Mouse (Mus musculus): ENCODE measurements around the gene 1700028P14Rik.

Gene 1700028P14Rik

GRCm38 (mm10) chr19:23609724-23610123, 42.9 kb downstream of the 1700028P14Rik start:
- no peak for DNase-seq (ENCODE audit: extremely low read depth, low read depth)

GRCm38 (mm10) chr19:23607951-23608350, 44.7 kb downstream of the 1700028P14Rik start:
- DNase-seq (ENCODE audit: extremely low read depth, low read depth), result no peak

GRCm38 (mm10) chr19:23594950-23595349, 57.7 kb downstream of the 1700028P14Rik start:
- DNase-seq (ENCODE audit: extremely low read depth, low read depth), result no peak

GRCm38 (mm10) chr19:23578606-23579355, 73.8 kb downstream of the 1700028P14Rik start:
- no peak for DNase-seq (ENCODE audit: extremely low read depth, low read depth)

- DNase-seq (ENCODE audit: extremely low read depth, low read depth), result no peak
Measured at GRCm38 (mm10) chr19:23576685-23577084, 75.9 kb downstream of the 1700028P14Rik start.

GRCm38 (mm10) chr19:23563693-23564092, 88.9 kb downstream of the 1700028P14Rik start:
- DNase-seq (ENCODE audit: extremely low read depth, low read depth), result no peak

GRCm38 (mm10) chr19:23562588-23562987, 90.0 kb downstream of the 1700028P14Rik start:
- no peak for DNase-seq (ENCODE audit: extremely low read depth, low read depth)

GRCm38 (mm10) chr19:23562061-23562460, 90.6 kb downstream of the 1700028P14Rik start:
- DNase-seq (ENCODE audit: extremely low read depth, low read depth), result no peak

- no peak for DNase-seq (ENCODE audit: extremely low read depth, low read depth)
Measured at GRCm38 (mm10) chr19:23553450-23553849, 99.2 kb downstream of the 1700028P14Rik start.

GRCm38 (mm10) chr19:23545604-23546003, 107.0 kb downstream of the 1700028P14Rik start:
- no peak for DNase-seq (ENCODE audit: extremely low read depth, low read depth)

GRCm38 (mm10) chr19:23543244-23544004, 109.2 kb downstream of the 1700028P14Rik start:
- no peak for DNase-seq (ENCODE audit: extremely low read depth, low read depth)

GRCm38 (mm10) chr19:23542759-23543158, 109.9 kb downstream of the 1700028P14Rik start:
- no peak for DNase-seq (ENCODE audit: extremely low read depth, low read depth)

- no peak for DNase-seq (ENCODE audit: extremely low read depth, low read depth)
Measured at GRCm38 (mm10) chr19:23535700-23536099, 116.9 kb downstream of the 1700028P14Rik start.

GRCm38 (mm10) chr19:23531899-23532298, 120.7 kb downstream of the 1700028P14Rik start:
- no peak for DNase-seq (ENCODE audit: extremely low read depth, low read depth)

GRCm38 (mm10) chr19:23523711-23524110, 128.9 kb downstream of the 1700028P14Rik start:
- DNase-seq (ENCODE audit: extremely low read depth, low read depth), result peak; percentile 11

- DNase-seq (ENCODE audit: extremely low read depth, low read depth), result no peak
Measured at GRCm38 (mm10) chr19:23521831-23522230, 130.8 kb downstream of the 1700028P14Rik start.

GRCm38 (mm10) chr19:23521071-23521470, 131.5 kb downstream of the 1700028P14Rik start:
- no peak for DNase-seq (ENCODE audit: extremely low read depth, low read depth)

- DNase-seq (ENCODE audit: extremely low read depth, low read depth), result no peak
Measured at GRCm38 (mm10) chr19:23520629-23521028, 132.0 kb downstream of the 1700028P14Rik start.

GRCm38 (mm10) chr19:23518477-23518876, 134.1 kb downstream of the 1700028P14Rik start:
- no peak for DNase-seq (ENCODE audit: extremely low read depth, low read depth)

GRCm38 (mm10) chr19:23511303-23511702, 141.3 kb downstream of the 1700028P14Rik start:
- no peak for DNase-seq (ENCODE audit: extremely low read depth, low read depth)

All from MEL-GATA-1-ER (cell line).